Mouse (Mus musculus): ENCODE results near the gene Adam8. TPM values are rescaled to one million over a fixed set of nuclear protein-coding genes. Genes with fewer than 3 reads are reported as not detected.

Gene Adam8
- polyA plus RNA-seq, 1 experiment from 2014 or later: 1.7 TPM

- WGBS: 54% methylated on average over 5 of the region's 5 CpGs
- H3K27me3 ChIP-seq (ENCODE audit: control insufficient read depth, insufficient read depth, low read length): no peaks in the 10 kb centered on the region
- H3K9me3 ChIP-seq (replicated peaks; ENCODE audit: control insufficient read depth, low read length): no peaks in the 10 kb centered on the region
- H3K27ac ChIP-seq (replicated peaks; ENCODE audit: low read depth, low read length): no peak overlapping the region
- no peak overlapping the region for H3K4me2 ChIP-seq (ENCODE audit: low read depth, low read length)
- H3K4me1 ChIP-seq (ENCODE audit: control insufficient read depth, insufficient read depth, low read length): no peaks in the 10 kb centered on the region
- ATAC-seq (replicated peaks; ENCODE audit: insufficient number of reproducible peaks, low FRiP score, low TSS enrichment, low read depth) (no peak), DNase-seq (ENCODE audit: low spot score) (no peak)
- H3K4me3 ChIP-seq (ENCODE audit: low read depth, low read length): no peak overlapping the region
- no peak overlapping the region for H3K9ac ChIP-seq (replicated peaks; ENCODE audit: low read length)
- no peaks in the 10 kb centered on the region for H3K36me3 ChIP-seq (replicated peaks; ENCODE audit: control insufficient read depth, insufficient read depth, low read depth, low read length)
Measured at GRCm38 (mm10) chr7:139937810-139938209, 54.6 kb downstream of the Adam8 start.

GRCm38 (mm10) chr7:139937138-139937537 lies 55.2 kb downstream of the Adam8 start:
- Histone ChIP-seq H3K4me1 (ENCODE audit: control insufficient read depth, insufficient read depth, low read length) (no peaks in the 10 kb centered on the region), H3K36me3 (replicated peaks; ENCODE audit: control insufficient read depth, insufficient read depth, low read depth, low read length) (no peaks in the 10 kb centered on the region), H3K4me2 (ENCODE audit: low read depth, low read length) (no peak overlapping the region), H3K27me3 (ENCODE audit: control insufficient read depth, insufficient read depth, low read length) (no peaks in the 10 kb centered on the region), H3K27ac (replicated peaks; ENCODE audit: low read depth, low read length) (no peak overlapping the region), H3K9ac (replicated peaks; ENCODE audit: low read length) (no peak overlapping the region), H3K4me3 (ENCODE audit: low read depth, low read length) (no peak overlapping the region), H3K9me3 (replicated peaks; ENCODE audit: control insufficient read depth, low read length) (no peaks in the 10 kb centered on the region)
- no peak for DNase-seq (ENCODE audit: low spot score)
- no peak for ATAC-seq (replicated peaks; ENCODE audit: insufficient number of reproducible peaks, low FRiP score, low TSS enrichment, low read depth)
- 59% methylated on average over 3 of the region's 3 CpGs for WGBS

GRCm38 (mm10) chr7:139936705-139937104 lies 55.7 kb downstream of the Adam8 start:
- Histone ChIP-seq H3K27me3 (ENCODE audit: control insufficient read depth, insufficient read depth, low read length) (no peaks in the 10 kb centered on the region), H3K4me2 (ENCODE audit: low read depth, low read length) (no peak overlapping the region)
- WGBS: 89% methylated on average over 10 of the region's 10 CpGs

GRCm38 (mm10) chr7:139930732-139931131 lies 61.6 kb downstream of the Adam8 start:
- Histone ChIP-seq H3K4me1 (ENCODE audit: control insufficient read depth, insufficient read depth, low read length) (no peaks in the 10 kb centered on the region), H3K4me3 (ENCODE audit: low read depth, low read length) (no peak overlapping the region), H3K27me3 (ENCODE audit: control insufficient read depth, insufficient read depth, low read length) (no peaks in the 10 kb centered on the region), H3K4me2 (ENCODE audit: low read depth, low read length) (no peak overlapping the region), H3K36me3 (replicated peaks; ENCODE audit: control insufficient read depth, insufficient read depth, low read depth, low read length) (no peaks in the 10 kb centered on the region), H3K27ac (replicated peaks; ENCODE audit: low read depth, low read length) (no peak overlapping the region), H3K9me3 (replicated peaks; ENCODE audit: control insufficient read depth, low read length) (no peaks in the 10 kb centered on the region), H3K9ac (replicated peaks; ENCODE audit: low read length) (no peak overlapping the region)
- peak; percentile 75 for DNase-seq (ENCODE audit: low spot score)
- ATAC-seq (replicated peaks; ENCODE audit: insufficient number of reproducible peaks, low FRiP score, low TSS enrichment, low read depth): no peak; the same call in 1 of the 2 replicates
- 19% methylated on average over 11 of the region's 11 CpGs for WGBS

More at GRCm38 (mm10) chr7:139936705-139937104, 55.7 kb downstream of the Adam8 start:
- Histone ChIP-seq H3K9me3 (replicated peaks; ENCODE audit: control insufficient read depth, low read length) (no peaks in the 10 kb centered on the region), H3K36me3 (replicated peaks; ENCODE audit: control insufficient read depth, insufficient read depth, low read depth, low read length) (no peaks in the 10 kb centered on the region), H3K4me3 (ENCODE audit: low read depth, low read length) (no peak overlapping the region), H3K4me1 (ENCODE audit: control insufficient read depth, insufficient read depth, low read length) (no peaks in the 10 kb centered on the region), H3K9ac (replicated peaks; ENCODE audit: low read length) (no peak overlapping the region), H3K27ac (replicated peaks; ENCODE audit: low read depth, low read length) (no peak overlapping the region)
- DNase-seq (ENCODE audit: low spot score) (no peak), ATAC-seq (replicated peaks; ENCODE audit: insufficient number of reproducible peaks, low FRiP score, low TSS enrichment, low read depth) (no peak)

MicroRNA genes within 50 kb of the gene (microRNA counts, 519-probe panel; counts per million panel counts)
- microRNA mmu-miR-202-3p: 1,611 counts per million, percentile 9 among the panel's probes with 10 or more counts
- 1,951 counts per million, percentile 12 among the panel's probes with 10 or more counts for microRNA mmu-miR-202-5p

Small RNA genes within 50 kb of the gene (microRNA-seq; reads per million reads assigned to microRNA genes)
- gene Mir202 (ENCODE audit: borderline number of aligned reads) (not detected), gene Mir7062 (ENCODE audit: borderline number of aligned reads) (not detected), gene mmu-mir-7686 (ENCODE audit: borderline number of aligned reads) (not detected)

Other genes with a start within 250 kb of the Adam8 start
- 0.87 and 1.6 TPM in 2 replicates for gene Adgra1, start 158.4 kb downstream of the Adam8 start, polyA plus RNA-seq (2014; fragmentation: Nextera tagmentation; extraction: Ambion mirVana)
- gene Kndc1, start 97.9 kb downstream of the Adam8 start, polyA plus RNA-seq (2014; fragmentation: Nextera tagmentation; extraction: Ambion mirVana): 0.21 and 0.24 TPM in 2 replicates
- gene Utf1, start 48.8 kb downstream of the Adam8 start, polyA plus RNA-seq (2014; fragmentation: Nextera tagmentation; extraction: Ambion mirVana): 0.29 TPM in 1 of 2 replicates, not detected in the other
- gene 6430531B16Rik, start 13.8 kb downstream of the Adam8 start, polyA plus RNA-seq (2014; fragmentation: Nextera tagmentation; extraction: Ambion mirVana): 0.21 and 0.36 TPM in 2 replicates
- gene Zfp511, start 43.8 kb upstream of the Adam8 start, polyA plus RNA-seq (2014; fragmentation: Nextera tagmentation; extraction: Ambion mirVana): 37.1 and 37.5 TPM in 2 replicates
- gene Tubgcp2, start 44.1 kb upstream of the Adam8 start, polyA plus RNA-seq (2014; fragmentation: Nextera tagmentation; extraction: Ambion mirVana): 74.8 and 75.7 TPM in 2 replicates
- gene Msx3, start 56.5 kb upstream of the Adam8 start, polyA plus RNA-seq (2014; fragmentation: Nextera tagmentation; extraction: Ambion mirVana): 2.5 and 3.9 TPM in 2 replicates
- 1.6 and 2.7 TPM in 2 replicates for gene Caly, start 90.0 kb upstream of the Adam8 start, polyA plus RNA-seq (2014; fragmentation: Nextera tagmentation; extraction: Ambion mirVana)
- gene Prap1, start 100.8 kb upstream of the Adam8 start, polyA plus RNA-seq (2014; fragmentation: Nextera tagmentation; extraction: Ambion mirVana): not detected in 2 replicates
- 24.2 and 24.4 TPM in 2 replicates for gene Fuom, start 109.9 kb upstream of the Adam8 start, polyA plus RNA-seq (2014; fragmentation: Nextera tagmentation; extraction: Ambion mirVana)
- gene Paox, start 123.2 kb upstream of the Adam8 start, polyA plus RNA-seq (2014; fragmentation: Nextera tagmentation; extraction: Ambion mirVana): 19.0 and 21.7 TPM in 2 replicates
- 211 and 221 TPM in 2 replicates for gene Echs1, start 123.9 kb upstream of the Adam8 start, polyA plus RNA-seq (2014; fragmentation: Nextera tagmentation; extraction: Ambion mirVana)
- 22.5 and 23.1 TPM in 2 replicates for gene Mtg1, start 145.0 kb upstream of the Adam8 start, polyA plus RNA-seq (2014; fragmentation: Nextera tagmentation; extraction: Ambion mirVana)
- 0.34 and 0.84 TPM in 2 replicates for gene Sprn, start 162.3 kb upstream of the Adam8 start, polyA plus RNA-seq (2014; fragmentation: Nextera tagmentation; extraction: Ambion mirVana)
- not detected in 2 replicates for gene Olfr522, start 172.2 kb upstream of the Adam8 start, polyA plus RNA-seq (2014; fragmentation: Nextera tagmentation; extraction: Ambion mirVana)
- gene Olfr523, start 180.7 kb upstream of the Adam8 start, polyA plus RNA-seq (2014; fragmentation: Nextera tagmentation; extraction: Ambion mirVana): not detected in 2 replicates
- not detected in 2 replicates for gene Olfr524, start 213.4 kb upstream of the Adam8 start, polyA plus RNA-seq (2014; fragmentation: Nextera tagmentation; extraction: Ambion mirVana)
- gene Cd163l1, start 225.7 kb upstream of the Adam8 start, polyA plus RNA-seq (2014; fragmentation: Nextera tagmentation; extraction: Ambion mirVana): not detected in 2 replicates

Data from embryonic facial prominence, embryonic 11.5 days (tissue).